Mouse (Mus musculus): Measurements from ENCODE around the gene Cyp2d22.

GRCm38 (mm10) chr15:82342543-82342935 is 37.5 kb downstream of the Cyp2d22 start:
- no peak for TF ChIP-seq GATA1 (IDR thresholded peaks at IDR 0.05; ENCODE audit: low read length)
- TF ChIP-seq TAL1 (IDR thresholded peaks at IDR 0.05; ENCODE audit: low read length): no peak

Measured in erythroblast, embryonic 14.5 days (primary cell).